Mouse (Mus musculus) thymus, adult 2 months (tissue): ENCODE data around the gene Bmpr1a.

Source experiments
- CTCF ChIP-seq: fragments of 200-500 bp; IDR thresholded peaks from 2 replicates; pipeline ENCODE4 v1.5.1; 2012; ENCODE audit warnings: mild to moderate bottlenecking, control low read depth, low read length, moderate library complexity, borderline replicate concordance; ENCODE audit not compliant: control insufficient read depth, poor library complexity, insufficient read depth; ENCODE audit errors: extremely low read depth
- POLR2A ChIP-seq: fragments of 200-500 bp; IDR thresholded peaks from 2 replicates; pipeline ENCODE4 v1.6.1; 2012; ENCODE audit warnings: mild to moderate bottlenecking, low read length, control low read depth, moderate library complexity; ENCODE audit not compliant: control insufficient read depth, poor library complexity, insufficient read depth; ENCODE audit errors: extremely low read depth

DNA sequence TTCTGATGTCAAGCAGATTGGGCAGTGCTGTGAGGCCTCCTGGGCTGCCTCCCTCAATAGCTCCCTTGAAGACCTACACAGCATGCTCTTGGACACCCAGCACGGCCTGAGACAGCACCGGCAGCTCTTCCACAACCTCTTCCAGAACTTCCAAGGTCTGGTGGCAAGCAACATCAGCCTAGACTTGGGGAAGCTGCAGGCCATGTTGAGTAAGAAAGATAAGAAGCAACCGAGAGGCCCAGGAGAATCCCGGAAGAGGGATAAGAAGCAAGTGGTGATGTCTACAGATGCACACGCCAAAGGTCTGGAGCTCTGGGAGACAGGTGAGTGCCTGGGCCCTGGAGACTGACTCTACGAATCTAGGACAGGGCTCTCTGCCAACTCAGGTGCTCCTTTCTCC, 103.8 kb downstream of the Bmpr1a start:
- TF ChIP-seq CTCF = no peak
- no peak for TF ChIP-seq POLR2A
